In genomic region chr2:30864968-30865381, GRCm38 (mm10) we compare ENCODE assay signal across 8 mouse cellular contexts. TPM values are rescaled to one million over a fixed set of nuclear protein-coding genes. Genes with fewer than 3 reads are reported as not detected.
DNase-seq lines count a peak whose midpoint lies in the region; ATAC-seq and TF ChIP-seq lines count a peak whose summit lies in the region.

No protein-coding gene starts in this region.

- intact Hi-C loops in left cerebral cortex, postnatal 10 days (cut with DNase I), result no loop called here

- 0 out of 2 replicates have a peak, but pooled peaks have one; percentile 45 for ATAC-seq in embryonic facial prominence, embryonic 12.5 days (ENCODE audit: insufficient number of reproducible peaks, insufficient read depth, low FRiP score, low TSS enrichment)
- ATAC-seq in heart, embryonic 15.5 days (replicated peaks; ENCODE audit: insufficient number of reproducible peaks, insufficient read depth, low FRiP score, low read depth), result 0 out of 2 replicates have a peak, but pooled peaks have one; percentile 5
- no peak for ATAC-seq in liver, embryonic 16.5 days (ENCODE audit: low read depth)
- peak; percentile 66; the same call in 1 of the 2 replicates for ATAC-seq in stomach, embryonic 16.5 days (ENCODE audit: insufficient read depth, low FRiP score)
- ATAC-seq in megakaryocyte progenitor cell, adult 5-6 weeks (replicated peaks; ENCODE audit: poor library complexity), result no peak

- TF ChIP-seq CTCF in ES-Bruce4 (IDR thresholded peaks at IDR 0.05; ENCODE audit: low read depth, low read length), result no peak

- peak overlapping the region; percentile 27 for H3K9ac ChIP-seq in ES-Bruce4 (ENCODE audit: low read depth, poor library complexity, severe bottlenecking)
- peak overlapping the region; percentile 56 for H3K9ac ChIP-seq in embryonic facial prominence, embryonic 12.5 days
- peak overlapping the region; percentile 32 for H3K9ac ChIP-seq in heart, embryonic 15.5 days
- H3K9ac ChIP-seq in liver, embryonic 16.5 days (ENCODE audit: low read depth, low read length), result no peak overlapping the region
- H3K9ac ChIP-seq in stomach, embryonic 16.5 days (ENCODE audit: low read length), result peak overlapping the region; percentile 68

- WGBS in embryonic facial prominence, embryonic 12.5 days, result under 1% methylated on average over 34 of the region's 35 CpGs
- 14% methylated on average over 35 of the region's 35 CpGs for WGBS in heart, embryonic 15.5 days
- WGBS in liver, embryonic 16.5 days (ENCODE audit: insufficient replicate concordance), result 3% methylated on average over 35 of the region's 35 CpGs
- 1% methylated on average over 35 of the region's 35 CpGs for WGBS in stomach, embryonic 16.5 days

- H3K27me3 ChIP-seq in ES-Bruce4 (ENCODE audit: control insufficient read depth, insufficient read depth, low read length, poor library complexity, severe bottlenecking), result no peaks in the 10 kb centered on the region
- H3K27me3 ChIP-seq in embryonic facial prominence, embryonic 12.5 days, result no peaks in the 10 kb centered on the region
- H3K27me3 ChIP-seq in heart, embryonic 15.5 days, result no peaks in the 10 kb centered on the region
- peaks cover 23% of the 10 kb centered on the region for H3K27me3 ChIP-seq in liver, embryonic 16.5 days (ENCODE audit: control insufficient read depth, insufficient read depth, low read depth, low read length)
- H3K27me3 ChIP-seq in stomach, embryonic 16.5 days (ENCODE audit: control insufficient read depth, insufficient read depth, low read length), result no peaks in the 10 kb centered on the region; the same call in 1 of the 2 replicates

- no peak for DNase-seq in cerebellum, adult 11-12 months
- DNase-seq in left cerebral cortex, postnatal 10 days (ENCODE audit: extremely low spot score in 1 of 2, low spot score in 2 of 2), result no peak

- peak overlapping the region; percentile 56 for H3K4me2 ChIP-seq in embryonic facial prominence, embryonic 12.5 days (replicated peaks)
- H3K4me2 ChIP-seq in heart, embryonic 15.5 days, result peak overlapping the region; percentile 58
- peak overlapping the region; percentile 36 for H3K4me2 ChIP-seq in liver, embryonic 16.5 days (ENCODE audit: low read depth, low read length)
- peak overlapping the region; percentile 53 for H3K4me2 ChIP-seq in stomach, embryonic 16.5 days (ENCODE audit: low read depth, low read length)

- peak overlapping the region; percentile 47 for H3K4me3 ChIP-seq in ES-Bruce4 (ENCODE audit: low read depth, low read length)
- peak overlapping the region; percentile 26 for H3K4me3 ChIP-seq in embryonic facial prominence, embryonic 12.5 days
- peak overlapping the region; percentile 34 for H3K4me3 ChIP-seq in heart, embryonic 15.5 days
- H3K4me3 ChIP-seq in liver, embryonic 16.5 days (ENCODE audit: low read depth, low read length), result peak overlapping the region; percentile 17
- peak overlapping the region; percentile 40 for H3K4me3 ChIP-seq in stomach, embryonic 16.5 days (replicated peaks; ENCODE audit: low read length)

- TF ChIP-seq EP300 in ES-Bruce4 (IDR thresholded peaks at IDR 0.05; ENCODE audit: insufficient read depth, low read depth, low read length), result no peak

- no peaks in the 10 kb centered on the region for H3K36me3 ChIP-seq in ES-Bruce4 (ENCODE audit: control insufficient read depth, insufficient read depth, low read length, poor library complexity, severe bottlenecking)
- H3K36me3 ChIP-seq in embryonic facial prominence, embryonic 12.5 days, result 0 out of 2 replicates have a peak, but pooled peaks cover 5% of the 10 kb centered on the region
- no peaks in the 10 kb centered on the region for H3K36me3 ChIP-seq in heart, embryonic 15.5 days
- no peaks in the 10 kb centered on the region for H3K36me3 ChIP-seq in liver, embryonic 16.5 days (ENCODE audit: control insufficient read depth, insufficient read depth)
- H3K36me3 ChIP-seq in stomach, embryonic 16.5 days (ENCODE audit: control insufficient read depth, insufficient read depth, low read length), result no peaks in the 10 kb centered on the region

- no peak for TF ChIP-seq POLR2A in ES-Bruce4 (IDR thresholded peaks at IDR 0.05; ENCODE audit: insufficient read depth, low read length)

- H3K27ac ChIP-seq in ES-Bruce4 (ENCODE audit: insufficient read depth, low read length), result no peak overlapping the region
- H3K27ac ChIP-seq in embryonic facial prominence, embryonic 12.5 days, result peak overlapping the region; percentile 86
- peak overlapping the region; percentile 70; the same call in 1 of the 2 replicates for H3K27ac ChIP-seq in heart, embryonic 15.5 days
- no peak overlapping the region for H3K27ac ChIP-seq in liver, embryonic 16.5 days (ENCODE audit: low read length)
- H3K27ac ChIP-seq in stomach, embryonic 16.5 days (ENCODE audit: low read length), result no peak overlapping the region; the same call in 1 of the 2 replicates

- peaks cover 2% of the 10 kb centered on the region for H3K4me1 ChIP-seq in ES-Bruce4 (ENCODE audit: control insufficient read depth, insufficient read depth, low read length)
- H3K4me1 ChIP-seq in embryonic facial prominence, embryonic 12.5 days, result peaks cover 48% of the 10 kb centered on the region
- peaks cover 26% of the 10 kb centered on the region for H3K4me1 ChIP-seq in heart, embryonic 15.5 days (replicated peaks)
- H3K4me1 ChIP-seq in liver, embryonic 16.5 days (ENCODE audit: control insufficient read depth, low read depth, low read length), result no peaks in the 10 kb centered on the region; the same call in none of the 2 replicates
- no peaks in the 10 kb centered on the region for H3K4me1 ChIP-seq in stomach, embryonic 16.5 days (ENCODE audit: control insufficient read depth, insufficient read depth, low read length)

- no peaks in the 10 kb centered on the region for H3K9me3 ChIP-seq in ES-Bruce4 (replicated peaks; ENCODE audit: control insufficient read depth, insufficient read depth, low read length, poor library complexity, severe bottlenecking)
- no peaks in the 10 kb centered on the region for H3K9me3 ChIP-seq in embryonic facial prominence, embryonic 12.5 days
- no peaks in the 10 kb centered on the region for H3K9me3 ChIP-seq in heart, embryonic 15.5 days (replicated peaks)
- no peaks in the 10 kb centered on the region for H3K9me3 ChIP-seq in liver, embryonic 16.5 days (replicated peaks; ENCODE audit: control insufficient read depth, low read length)
- H3K9me3 ChIP-seq in stomach, embryonic 16.5 days (replicated peaks; ENCODE audit: control insufficient read depth, low read length), result no peaks in the 10 kb centered on the region

RNA-seq across cellular contexts. Expression of gene Prrx2, which starts 30.2 kb away (rescaled TPM):
- polyA plus RNA-seq in ES-Bruce4 (2011; ENCODE audit: insufficient read depth, insufficient read length, low read depth, missing spikeins), result 6.5 and 6.9 TPM in 2 replicates
- polyA plus RNA-seq in embryonic facial prominence, embryonic 12.5 days (2016; fragmentation: Nextera tagmentation; extraction: Ambion mirVana), result 106 and 121 TPM in 2 replicates
- 14.1 and 20.1 TPM in 2 replicates for polyA plus RNA-seq in heart, embryonic 15.5 days (2015; fragmentation: Nextera tagmentation; extraction: Ambion mirVana)
- polyA plus RNA-seq in liver, embryonic 16.5 days (2015; fragmentation: Nextera tagmentation; extraction: Ambion mirVana), result 0.18 TPM in 1 of 2 replicates, not detected in the other
- polyA plus RNA-seq in stomach, embryonic 16.5 days (2015; fragmentation: Nextera tagmentation; extraction: Ambion mirVana), result 3.5 and 3.9 TPM in 2 replicates
- not detected in 2 replicates for total RNA-seq in megakaryocyte progenitor cell, adult 5-6 weeks (2015)
- not detected in 2 replicates for total RNA-seq in megakaryocyte progenitor cell, adult 5-6 weeks (2017)
- 1 to 10 TPM; 1.8 to 2.7 TPM for total RNA-seq in left cerebral cortex, postnatal 10 days (2021)

RNA-seq across cellular contexts. Expression of gene Asb6, which starts 34.8 kb away (rescaled TPM):
- 18.4 and 19.9 TPM in 2 replicates for polyA plus RNA-seq in ES-Bruce4 (2011; ENCODE audit: insufficient read depth, insufficient read length, low read depth, missing spikeins)
- 40.0 and 41.8 TPM in 2 replicates for polyA plus RNA-seq in embryonic facial prominence, embryonic 12.5 days (2016; fragmentation: Nextera tagmentation; extraction: Ambion mirVana)
- 17.2 and 22.4 TPM in 2 replicates for polyA plus RNA-seq in heart, embryonic 15.5 days (2015; fragmentation: Nextera tagmentation; extraction: Ambion mirVana)
- 27.8 and 29.1 TPM in 2 replicates for polyA plus RNA-seq in liver, embryonic 16.5 days (2015; fragmentation: Nextera tagmentation; extraction: Ambion mirVana)
- 28.0 and 30.0 TPM in 2 replicates for polyA plus RNA-seq in stomach, embryonic 16.5 days (2015; fragmentation: Nextera tagmentation; extraction: Ambion mirVana)
- 8.2 and 11.0 TPM in 2 replicates for total RNA-seq in megakaryocyte progenitor cell, adult 5-6 weeks (2015)
- 23.9 and 24.2 TPM in 2 replicates for total RNA-seq in megakaryocyte progenitor cell, adult 5-6 weeks (2017)
- 10 to 100 TPM; 32.1 to 32.9 TPM for total RNA-seq in left cerebral cortex, postnatal 10 days (2021)

RNA-seq across cellular contexts. Expression of gene Ntmt1, which starts 57.3 kb away (rescaled TPM):
- polyA plus RNA-seq in ES-Bruce4 (2011; ENCODE audit: insufficient read depth, insufficient read length, low read depth, missing spikeins), result 42.6 and 46.3 TPM in 2 replicates
- 105 and 106 TPM in 2 replicates for polyA plus RNA-seq in embryonic facial prominence, embryonic 12.5 days (2016; fragmentation: Nextera tagmentation; extraction: Ambion mirVana)
- 75.8 and 77.2 TPM in 2 replicates for polyA plus RNA-seq in heart, embryonic 15.5 days (2015; fragmentation: Nextera tagmentation; extraction: Ambion mirVana)
- polyA plus RNA-seq in liver, embryonic 16.5 days (2015; fragmentation: Nextera tagmentation; extraction: Ambion mirVana), result 23.2 and 24.9 TPM in 2 replicates
- polyA plus RNA-seq in stomach, embryonic 16.5 days (2015; fragmentation: Nextera tagmentation; extraction: Ambion mirVana), result 71.5 and 80.0 TPM in 2 replicates
- total RNA-seq in megakaryocyte progenitor cell, adult 5-6 weeks (2015), result 15.4 and 20.2 TPM in 2 replicates
- 15.4 and 19.9 TPM in 2 replicates for total RNA-seq in megakaryocyte progenitor cell, adult 5-6 weeks (2017)
- total RNA-seq in left cerebral cortex, postnatal 10 days (2021), result 10 to 100 TPM; 49.6 to 52.9 TPM

Comparison
In these comparisons a context has a peak if more than half of its experiments do, and no peak if none do; other contexts are left out.
1. H3K27ac ChIP-seq: peak in embryonic facial prominence, embryonic 12.5 days (single experiment) and heart, embryonic 15.5 days (single experiment); none in ES-Bruce4 (single experiment), liver, embryonic 16.5 days (single experiment) and stomach, embryonic 16.5 days (single experiment).
2. ATAC-seq: peak in embryonic facial prominence, embryonic 12.5 days (single experiment), heart, embryonic 15.5 days (single experiment) and stomach, embryonic 16.5 days (single experiment); none in liver, embryonic 16.5 days (single experiment) and megakaryocyte progenitor cell, adult 5-6 weeks (single experiment).
3. Peak in every context shown above with its lines, with median percentiles within 50 percentile points of each other: H3K4me3 ChIP-seq and H3K4me2 ChIP-seq.